Mouse (Mus musculus): ENCODE measurements around the gene Ermard. TPM values are rescaled to one million over a fixed set of nuclear protein-coding genes. Genes with fewer than 3 reads are reported as not detected.
A peak's percentile ranks its signal among the peaks of the same experiment; 100 is the strongest.
"Not testable (repeated sequence)": the region's sequence is repeated elsewhere in the genome, so short reads cannot be mapped to it uniquely, and the experiment has no call there.

Gene Ermard
- 98.2 and 107 TPM in 2 replicates for polyA plus RNA-seq (2014; fragmentation: Nextera tagmentation; extraction: Ambion mirVana)

DNA sequence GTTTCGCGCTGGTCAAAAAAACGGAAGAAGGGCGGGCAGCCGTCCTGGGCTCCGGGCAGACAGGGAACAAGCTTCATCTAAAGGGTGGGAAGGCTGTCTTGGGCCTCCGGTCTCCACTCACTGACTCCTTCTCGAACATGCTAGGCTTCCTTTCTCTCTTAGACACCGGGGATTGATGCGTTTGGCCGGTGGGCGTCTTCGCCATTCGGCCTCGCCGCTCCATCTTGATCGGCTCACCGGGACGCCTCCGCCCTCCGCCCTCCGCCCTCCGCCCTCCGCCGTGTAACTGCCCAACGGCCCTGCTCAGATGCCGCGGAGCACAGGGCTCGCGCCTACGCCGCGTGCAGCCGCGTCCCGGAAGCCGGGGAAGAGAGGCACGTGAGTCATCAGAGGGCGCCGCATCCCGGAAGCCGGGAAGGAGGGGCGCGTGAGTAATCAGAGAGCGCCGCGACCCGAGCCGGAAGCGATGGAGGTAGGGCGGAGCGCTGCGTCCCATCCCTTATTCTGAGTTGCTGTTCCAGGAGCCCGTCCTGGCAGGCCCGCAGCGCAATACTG lies at the start of gene Ermard, which contains the start of the genes Tcte3 and Gm3448:
TSS of gene Ermard (plus strand) at position 34 of the 555 bp plus-strand sequence.
TSS of gene Tcte3 (minus strand) at position 314 of the 555 bp plus-strand sequence.
TSS of gene Gm3448 (minus strand) at position 363 of the 555 bp plus-strand sequence.
- not testable (repeated sequence) for H3K9me3 ChIP-seq (ENCODE audit: control insufficient read depth, low read length); H3K27me3 ChIP-seq (ENCODE audit: control insufficient read depth, insufficient read depth, low read length); H3K4me2 ChIP-seq (ENCODE audit: low read depth, low read length, severe bottlenecking); H3K36me3 ChIP-seq (ENCODE audit: control insufficient read depth, insufficient read depth, low read length); H3K4me3 ChIP-seq (ENCODE audit: low read depth, low read length); DNase-seq (ENCODE audit: low spot score); H3K4me1 ChIP-seq (replicated peaks; ENCODE audit: control insufficient read depth, insufficient read depth, low read length); H3K9ac ChIP-seq (ENCODE audit: low read length); H3K27ac ChIP-seq (ENCODE audit: low read depth, low read length)
- WGBS, result 0% methylated on average over 5 of the region's 56 CpGs
- peak; percentile 99 for ATAC-seq (replicated peaks; ENCODE audit: low FRiP score)

DNA sequence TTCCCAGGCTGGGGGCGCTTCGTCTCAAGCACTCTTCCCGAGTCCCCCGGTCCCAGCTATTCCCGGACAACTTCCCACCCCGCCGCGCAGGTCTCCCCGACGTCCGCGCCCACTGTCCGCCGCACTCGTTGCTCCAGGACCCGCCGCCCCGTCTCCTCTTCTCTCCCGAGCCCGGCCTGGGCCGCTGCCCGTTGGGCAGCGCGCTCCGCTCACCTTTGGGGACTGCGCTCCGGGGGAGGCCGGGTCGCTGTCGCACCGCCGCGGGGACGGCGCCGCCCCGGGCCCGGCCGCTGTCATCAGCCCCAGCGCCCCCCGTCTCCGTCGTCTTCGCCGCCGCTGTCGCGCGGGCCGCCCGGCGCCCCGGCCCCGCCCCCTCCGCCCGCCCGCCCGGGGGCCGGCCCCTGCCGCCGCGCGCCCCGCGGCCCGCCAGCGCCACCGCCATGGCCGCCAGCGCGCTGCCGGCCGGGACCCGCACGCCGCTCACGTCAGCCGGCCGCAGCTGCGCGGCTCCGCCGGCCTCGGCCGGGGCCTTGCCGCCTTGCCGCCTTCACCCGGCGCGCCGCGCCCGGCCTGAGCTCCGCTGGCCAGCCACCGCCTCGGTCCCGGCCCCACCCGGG lies 48.4 kb upstream of the Ermard start:
- not testable (repeated sequence) for H3K27me3 ChIP-seq (ENCODE audit: control insufficient read depth, insufficient read depth, low read length); H3K4me2 ChIP-seq (ENCODE audit: low read depth, low read length, severe bottlenecking); DNase-seq (ENCODE audit: low spot score); H3K36me3 ChIP-seq (ENCODE audit: control insufficient read depth, insufficient read depth, low read length); H3K27ac ChIP-seq (ENCODE audit: low read depth, low read length); H3K4me3 ChIP-seq (ENCODE audit: low read depth, low read length); H3K4me1 ChIP-seq (replicated peaks; ENCODE audit: control insufficient read depth, insufficient read depth, low read length); H3K9me3 ChIP-seq (ENCODE audit: control insufficient read depth, low read length); H3K9ac ChIP-seq (ENCODE audit: low read length)
- peak; percentile 69; the same call in 1 of the 2 replicates for ATAC-seq (replicated peaks; ENCODE audit: low FRiP score)
- no CpG with 5 or more reads among the region's 98 CpGs for WGBS

DNA sequence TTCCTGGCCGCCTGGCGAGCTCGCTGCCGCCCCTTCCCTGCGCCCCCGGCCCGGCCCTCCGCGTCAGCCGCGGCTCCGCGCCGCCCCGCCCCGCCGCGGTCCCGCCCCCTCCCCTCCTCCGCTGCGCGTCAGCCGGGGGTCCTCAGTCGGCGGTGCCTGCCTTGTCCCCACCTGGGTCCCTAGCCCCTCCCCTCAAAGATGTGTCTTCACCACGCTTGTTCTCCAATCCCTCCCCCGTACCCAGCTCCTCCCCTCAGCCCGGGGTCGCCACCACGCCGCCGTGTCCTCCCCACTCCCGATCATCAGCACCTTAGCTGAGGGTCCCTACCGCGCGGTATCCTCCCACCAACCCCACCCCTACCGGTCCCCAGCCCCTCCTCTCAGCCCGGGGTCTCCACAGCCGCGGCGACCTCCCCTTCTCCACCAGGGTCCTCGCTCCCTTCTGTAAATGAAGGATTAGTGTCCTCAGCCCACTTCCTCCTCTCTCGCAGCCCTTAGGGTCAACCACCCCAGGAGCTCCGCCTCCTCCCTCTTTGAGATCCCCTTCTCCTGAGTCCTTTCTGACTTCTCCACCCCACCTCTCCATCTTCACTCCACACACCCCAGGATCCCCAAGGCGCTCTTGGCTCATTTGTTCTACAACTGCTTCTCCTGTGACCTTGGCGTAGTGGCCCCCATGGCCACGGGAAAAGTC lies 47.7 kb upstream of the Ermard start:
- H3K4me2 ChIP-seq (ENCODE audit: low read depth, low read length, severe bottlenecking); H3K27me3 ChIP-seq (ENCODE audit: control insufficient read depth, insufficient read depth, low read length); H3K4me3 ChIP-seq (ENCODE audit: low read depth, low read length); DNase-seq (ENCODE audit: low spot score); H3K9me3 ChIP-seq (ENCODE audit: control insufficient read depth, low read length); H3K27ac ChIP-seq (ENCODE audit: low read depth, low read length); H3K4me1 ChIP-seq (replicated peaks; ENCODE audit: control insufficient read depth, insufficient read depth, low read length); H3K9ac ChIP-seq (ENCODE audit: low read length); H3K36me3 ChIP-seq (ENCODE audit: control insufficient read depth, insufficient read depth, low read length): not testable (repeated sequence)
- peak; percentile 89 for ATAC-seq (replicated peaks; ENCODE audit: low FRiP score)
- no CpG with 5 or more reads among the region's 47 CpGs for WGBS

DNA sequence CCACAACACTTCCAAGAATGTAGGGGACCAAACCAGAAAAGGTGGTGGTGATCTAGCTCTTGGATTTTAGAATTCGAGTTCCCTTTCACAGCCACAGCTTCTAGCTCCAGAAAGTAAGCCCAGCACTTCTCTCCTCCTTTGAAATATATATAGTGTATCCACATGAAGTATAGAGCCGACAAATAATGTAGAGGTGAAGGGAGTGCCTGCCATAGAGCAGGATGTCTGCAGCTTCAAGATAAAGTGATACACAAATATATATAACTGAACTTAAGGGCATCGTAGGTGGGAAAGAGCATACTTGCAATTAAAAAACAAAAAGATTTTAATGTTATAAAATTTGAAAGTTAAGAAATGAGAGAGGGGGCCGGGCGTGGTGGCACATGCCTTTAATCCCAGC lies 46.9 kb upstream of the Ermard start:
- H3K27ac ChIP-seq (ENCODE audit: low read depth, low read length); H3K4me2 ChIP-seq (ENCODE audit: low read depth, low read length, severe bottlenecking); H3K9ac ChIP-seq (ENCODE audit: low read length); H3K9me3 ChIP-seq (ENCODE audit: control insufficient read depth, low read length); H3K4me1 ChIP-seq (replicated peaks; ENCODE audit: control insufficient read depth, insufficient read depth, low read length); H3K36me3 ChIP-seq (ENCODE audit: control insufficient read depth, insufficient read depth, low read length); ATAC-seq (replicated peaks; ENCODE audit: low FRiP score); H3K4me3 ChIP-seq (ENCODE audit: low read depth, low read length); H3K27me3 ChIP-seq (ENCODE audit: control insufficient read depth, insufficient read depth, low read length); DNase-seq (ENCODE audit: low spot score): not testable (repeated sequence)
- WGBS, result no CpG with 5 or more reads among the region's 5 CpGs

DNA sequence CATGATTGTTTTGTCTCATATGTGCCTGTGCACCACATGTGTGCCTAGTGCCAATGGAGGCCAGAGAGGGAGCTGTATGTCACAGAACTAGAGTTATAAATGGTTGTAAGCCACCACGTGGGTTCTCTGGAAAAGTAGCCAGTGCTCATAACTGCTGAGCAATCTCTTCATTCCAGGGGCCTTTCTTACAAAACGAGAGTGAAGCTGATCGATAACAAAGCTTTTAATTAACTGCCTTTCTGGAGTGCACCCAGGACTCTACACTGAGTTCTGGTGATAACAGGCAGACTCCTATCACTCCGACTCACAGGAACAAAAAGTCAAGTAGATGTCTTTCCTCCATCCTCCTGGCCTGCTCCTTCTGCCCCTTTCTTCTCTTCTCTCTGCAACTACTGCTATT lies 41.0 kb upstream of the Ermard start:
- DNase-seq (ENCODE audit: low spot score); ATAC-seq (replicated peaks; ENCODE audit: low FRiP score); H3K9ac ChIP-seq (ENCODE audit: low read length); H3K4me3 ChIP-seq (ENCODE audit: low read depth, low read length); H3K27ac ChIP-seq (ENCODE audit: low read depth, low read length); H3K4me1 ChIP-seq (replicated peaks; ENCODE audit: control insufficient read depth, insufficient read depth, low read length); H3K4me2 ChIP-seq (ENCODE audit: low read depth, low read length, severe bottlenecking); H3K27me3 ChIP-seq (ENCODE audit: control insufficient read depth, insufficient read depth, low read length); H3K9me3 ChIP-seq (ENCODE audit: control insufficient read depth, low read length); H3K36me3 ChIP-seq (ENCODE audit: control insufficient read depth, insufficient read depth, low read length): not testable (repeated sequence)
- no CpG with 5 or more reads among the region's 4 CpGs for WGBS

DNA sequence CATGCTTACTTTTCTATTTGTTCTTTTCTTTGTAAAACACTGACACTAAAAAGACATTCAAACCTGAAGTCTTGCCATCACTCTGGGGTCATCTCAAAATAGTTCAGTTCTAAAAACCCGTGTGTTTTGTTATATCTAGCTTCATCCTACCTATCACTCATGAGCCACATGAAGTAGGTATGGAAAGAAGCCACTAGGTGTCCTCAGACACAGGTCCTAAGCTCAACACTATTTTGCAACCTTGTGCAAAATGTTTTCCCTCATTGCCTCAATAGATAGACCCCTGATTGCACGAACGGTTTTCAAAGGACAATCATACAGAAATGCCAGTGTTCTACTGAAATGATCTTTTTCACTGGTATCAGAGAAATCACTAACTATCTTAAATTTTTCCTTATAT lies 31.9 kb upstream of the Ermard start:
- ATAC-seq (replicated peaks; ENCODE audit: low FRiP score), result 0 out of 2 replicates have a peak, but pooled peaks have one; percentile 7
- H3K4me2 ChIP-seq (ENCODE audit: low read depth, low read length, severe bottlenecking); H3K36me3 ChIP-seq (ENCODE audit: control insufficient read depth, insufficient read depth, low read length); H3K4me3 ChIP-seq (ENCODE audit: low read depth, low read length); H3K27ac ChIP-seq (ENCODE audit: low read depth, low read length); H3K27me3 ChIP-seq (ENCODE audit: control insufficient read depth, insufficient read depth, low read length); H3K9me3 ChIP-seq (ENCODE audit: control insufficient read depth, low read length); DNase-seq (ENCODE audit: low spot score); H3K9ac ChIP-seq (ENCODE audit: low read length); H3K4me1 ChIP-seq (replicated peaks; ENCODE audit: control insufficient read depth, insufficient read depth, low read length): not testable (repeated sequence)
- no CpG with 5 or more reads among the region's 3 CpGs for WGBS

DNA sequence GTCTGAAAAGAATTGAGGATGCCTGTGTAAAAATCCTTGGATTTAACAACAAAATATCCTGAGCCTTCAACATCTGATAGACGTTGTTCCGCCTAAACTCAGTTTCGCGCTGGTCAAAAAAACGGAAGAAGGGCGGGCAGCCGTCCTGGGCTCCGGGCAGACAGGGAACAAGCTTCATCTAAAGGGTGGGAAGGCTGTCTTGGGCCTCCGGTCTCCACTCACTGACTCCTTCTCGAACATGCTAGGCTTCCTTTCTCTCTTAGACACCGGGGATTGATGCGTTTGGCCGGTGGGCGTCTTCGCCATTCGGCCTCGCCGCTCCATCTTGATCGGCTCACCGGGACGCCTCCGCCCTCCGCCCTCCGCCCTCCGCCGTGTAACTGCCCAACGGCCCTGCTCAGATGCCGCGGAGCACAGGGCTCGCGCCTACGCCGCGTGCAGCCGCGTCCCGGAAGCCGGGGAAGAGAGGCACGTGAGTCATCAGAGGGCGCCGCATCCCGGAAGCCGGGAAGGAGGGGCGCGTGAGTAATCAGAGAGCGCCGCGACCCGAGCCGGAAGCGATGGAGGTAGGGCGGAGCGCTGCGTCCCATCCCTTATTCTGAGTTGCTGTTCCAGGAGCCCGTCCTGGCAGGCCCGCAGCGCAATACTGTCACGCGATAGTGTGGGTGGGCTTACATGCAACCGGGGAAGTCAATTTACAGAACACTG lies 31.1 kb upstream of the Ermard start, which contains the start of gene Gm3435:
TSS of gene Gm3435 (plus strand) at position 471 of the 708 bp plus-strand sequence.
- H3K4me3 ChIP-seq (ENCODE audit: low read depth, low read length); H3K4me1 ChIP-seq (replicated peaks; ENCODE audit: control insufficient read depth, insufficient read depth, low read length); H3K9ac ChIP-seq (ENCODE audit: low read length); H3K9me3 ChIP-seq (ENCODE audit: control insufficient read depth, low read length); H3K27me3 ChIP-seq (ENCODE audit: control insufficient read depth, insufficient read depth, low read length); H3K27ac ChIP-seq (ENCODE audit: low read depth, low read length); DNase-seq (ENCODE audit: low spot score); H3K4me2 ChIP-seq (ENCODE audit: low read depth, low read length, severe bottlenecking); H3K36me3 ChIP-seq (ENCODE audit: control insufficient read depth, insufficient read depth, low read length): not testable (repeated sequence)
- no CpG with 5 or more reads among the region's 60 CpGs for WGBS
- ATAC-seq (replicated peaks; ENCODE audit: low FRiP score), result peak; percentile 98

DNA sequence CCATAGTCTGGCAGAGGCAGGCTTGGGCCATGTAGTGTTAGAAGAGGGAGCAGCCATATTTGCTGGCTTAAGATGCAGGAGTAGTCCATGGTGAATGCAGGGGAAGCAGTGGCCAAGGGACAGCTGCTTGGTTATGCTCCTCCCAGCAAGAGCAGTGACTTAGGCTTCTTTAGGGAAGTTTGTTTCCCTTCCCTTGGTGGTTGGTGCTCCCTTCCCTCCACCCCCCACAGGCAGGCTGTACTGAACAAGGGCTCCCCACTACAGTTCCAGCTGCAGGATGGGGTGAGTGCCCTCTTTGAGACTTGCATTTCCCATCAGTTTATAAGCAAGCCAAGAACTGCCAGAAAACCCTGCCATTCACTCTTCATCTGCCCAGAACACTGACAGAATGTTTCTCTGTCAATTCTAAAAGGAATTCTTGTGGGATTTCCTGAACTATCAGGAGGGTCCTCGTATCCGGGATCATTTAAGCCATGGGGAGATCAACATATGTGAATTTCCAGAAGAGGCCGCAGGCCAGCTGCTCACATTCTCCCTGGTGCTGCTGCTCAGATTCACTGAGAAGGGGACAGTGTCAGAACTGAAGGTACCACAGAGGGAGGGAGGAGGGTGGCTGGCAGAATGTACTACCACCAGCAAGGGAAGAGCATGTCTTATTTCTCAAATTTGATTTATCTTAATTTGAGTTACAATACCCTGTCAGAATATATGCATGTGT lies 19.3 kb upstream of the Ermard start:
- not testable (repeated sequence) for H3K4me2 ChIP-seq (ENCODE audit: low read depth, low read length, severe bottlenecking); H3K4me1 ChIP-seq (replicated peaks; ENCODE audit: control insufficient read depth, insufficient read depth, low read length); H3K36me3 ChIP-seq (ENCODE audit: control insufficient read depth, insufficient read depth, low read length); H3K27ac ChIP-seq (ENCODE audit: low read depth, low read length); H3K9ac ChIP-seq (ENCODE audit: low read length); H3K4me3 ChIP-seq (ENCODE audit: low read depth, low read length); H3K27me3 ChIP-seq (ENCODE audit: control insufficient read depth, insufficient read depth, low read length); H3K9me3 ChIP-seq (ENCODE audit: control insufficient read depth, low read length); ATAC-seq (replicated peaks; ENCODE audit: low FRiP score); DNase-seq (ENCODE audit: low spot score)
- WGBS, result 88% methylated on average over 3 of the region's 3 CpGs
